Mouse (Mus musculus) small intestine, adult 2 months (tissue): Measurements from ENCODE around the gene Chic2.

Source experiments
- CTCF ChIP-seq: fragments of 200-500 bp; IDR thresholded peaks from 2 replicates; pipeline ENCODE4 v1.5.1; 2012; ENCODE audit warnings: low read depth, mild to moderate bottlenecking, control low read depth, inconsistent platforms, low read length, moderate library complexity, mixed read lengths; ENCODE audit not compliant: insufficient replicate concordance, insufficient read length; ENCODE audit errors: extremely low read depth
- POLR2A ChIP-seq: fragments of 200-500 bp; IDR thresholded peaks from 2 replicates; pipeline ENCODE4 v1.6.1; 2012; ENCODE audit warnings: low read depth, mild to moderate bottlenecking, control low read depth, inconsistent platforms, low read length, moderate library complexity

GRCm38 (mm10) chr5:75084871-75085520, 40.4 kb upstream of the Chic2 start:
- no peak for TF ChIP-seq CTCF
- TF ChIP-seq POLR2A = no peak
